Mouse (Mus musculus) left cerebral cortex, adult 8-10 months (tissue): ENCODE measurements at regions not wholly inside any gene's neighbourhood (a gene's known extent, or its start where the extent isn't known, plus 50 kb on each side); places are given as distances from the start of the nearest gene placed in this dataset.

ENCODE experiments used
- DNase-seq, 2 experiments: peaks; one replicate each; pipeline ENCODE4 v3.0.0; 2022; ENCODE audit warnings: low spot score in 2 of 2

GRCm38 (mm10) chr12:71370091-71370490, 60.4 kb downstream of the Dact1 start:
- DNase-seq = no peak

- no peak for DNase-seq
Measured at GRCm38 (mm10) chr12:71371948-71372347, 62.3 kb downstream of the Dact1 start.

GRCm38 (mm10) chr12:71373633-71374032, 63.9 kb downstream of the Dact1 start:
- no peak for DNase-seq

- no peak for DNase-seq
Measured at GRCm38 (mm10) chr12:71376446-71376845, 66.8 kb downstream of the Dact1 start.

GRCm38 (mm10) chr12:71376966-71377365, 67.3 kb downstream of the Dact1 start:
- DNase-seq = no peak

- DNase-seq = no peak
Measured at GRCm38 (mm10) chr12:71379626-71380423, 70.1 kb downstream of the Dact1 start.

- no peak for DNase-seq
Measured at GRCm38 (mm10) chr12:71380424-71380761, 70.7 kb downstream of the Dact1 start.

GRCm38 (mm10) chr12:71386251-71386650, 76.6 kb downstream of the Dact1 start:
- no peak for DNase-seq

GRCm38 (mm10) chr12:71391481-71391880, 81.8 kb downstream of the Dact1 start:
- DNase-seq = no peak

- no peak for DNase-seq
Measured at GRCm38 (mm10) chr12:71393752-71394151, 84.1 kb downstream of the Dact1 start.

- no peak for DNase-seq
Measured at GRCm38 (mm10) chr12:71397456-71397855, 87.8 kb downstream of the Dact1 start.

GRCm38 (mm10) chr12:71398701-71399100, 89.0 kb downstream of the Dact1 start:
- DNase-seq = no peak

GRCm38 (mm10) chr12:71400201-71400600, 90.5 kb downstream of the Dact1 start:
- no peak for DNase-seq

GRCm38 (mm10) chr12:71401621-71402416, 92.1 kb downstream of the Dact1 start:
- no peak for DNase-seq

- DNase-seq = no peak
Measured at GRCm38 (mm10) chr12:71407294-71407693, 97.6 kb downstream of the Dact1 start.

- DNase-seq = no peak
Measured at GRCm38 (mm10) chr12:71408396-71409050, 98.8 kb downstream of the Dact1 start.

- no peak for DNase-seq
Measured at GRCm38 (mm10) chr12:71412331-71412730, 102.6 kb downstream of the Dact1 start.

- no peak for DNase-seq
Measured at GRCm38 (mm10) chr12:71416968-71417367, 107.3 kb downstream of the Dact1 start.

GRCm38 (mm10) chr12:71418186-71418585, 108.5 kb downstream of the Dact1 start:
- DNase-seq = no peak

- no peak for DNase-seq
Measured at GRCm38 (mm10) chr12:71419161-71419560, 109.5 kb downstream of the Dact1 start.

GRCm38 (mm10) chr12:71426023-71426719, 116.5 kb downstream of the Dact1 start:
- no peak for DNase-seq

- DNase-seq = no peak
Measured at GRCm38 (mm10) chr12:71427974-71428373, 118.3 kb downstream of the Dact1 start.
